Mouse (Mus musculus): ENCODE data around the gene Plekhd1.

Plekhd1 gene

GRCm38 (mm10) chr12:80692269-80692972 lies at the start of gene Plekhd1:
Gene Plekhd1, plus strand, starts transcription at chr12:80692591.
- in situ Hi-C loops (cut with MboI; ENCODE audit: unreplicated experiment in 2 of 2), result no loop called here

DNA sequence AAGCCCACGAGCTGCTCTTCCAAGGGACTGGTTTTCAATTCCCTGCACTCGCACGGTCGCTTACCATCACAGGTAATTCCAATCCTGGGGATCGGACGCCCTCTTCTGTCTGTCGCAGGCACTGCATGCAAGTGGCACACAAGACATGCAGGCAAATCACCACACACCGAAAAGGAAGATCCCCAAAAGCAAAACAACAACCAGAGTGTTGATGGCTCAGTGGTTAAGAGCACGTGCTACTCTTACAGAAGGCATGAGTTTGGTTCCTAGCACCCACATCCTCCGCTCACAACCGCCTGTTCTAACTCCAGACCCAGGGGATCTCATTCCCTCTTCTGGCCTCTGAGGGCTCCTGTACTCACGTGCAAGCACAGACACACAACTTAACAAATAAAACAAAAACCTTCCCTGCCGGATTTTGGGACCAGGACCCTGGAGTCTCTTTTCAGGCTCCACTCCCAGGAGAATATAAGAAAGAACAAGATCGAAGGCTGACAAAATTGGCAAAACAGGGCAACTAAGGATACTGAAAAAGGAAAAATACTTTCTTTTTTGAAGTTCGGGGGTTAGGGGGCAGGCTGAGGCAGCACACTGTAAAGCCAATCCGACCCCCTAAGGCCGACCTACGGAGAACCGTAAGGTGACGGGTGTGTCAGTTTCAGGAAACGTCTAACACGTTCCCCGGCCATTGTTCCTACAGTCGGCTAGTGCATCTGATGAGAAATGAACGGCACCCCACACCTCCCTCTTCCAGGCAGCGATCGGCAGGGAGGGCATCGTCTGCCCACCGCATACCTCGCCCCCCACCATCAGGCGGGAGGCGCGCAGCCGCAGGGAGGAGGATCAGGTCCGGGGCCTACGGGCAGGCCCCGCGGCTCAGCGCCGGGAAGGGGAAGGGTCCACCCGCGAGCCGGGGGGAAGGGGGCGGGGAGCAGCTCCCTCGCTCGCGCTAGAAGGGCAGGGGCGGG lies 49.4 kb upstream of the Plekhd1 start:
- in situ Hi-C loops (cut with MboI; ENCODE audit: unreplicated experiment in 2 of 2), result loop anchor here (10.0 to 25.0 kb wide), 3 partner anchors 178 to 1781 kb away; partner anchors contain the start of genes Atp6v1d (in 1 of the 2), Eif2s1 (in 1 of the 2), Exd2 (in 1 of the 2) and Vti1b (in 1 of the 2)

GRCm38 (mm10) chr12:80643693-80644505 lies 48.5 kb upstream of the Plekhd1 start, which contains the start of the genes Slc39a9 and Erh:
Gene Slc39a9, plus strand, starts transcription at chr12:80643883.
Gene Erh, minus strand, starts transcription at chr12:80644341.
- in situ Hi-C loops (cut with MboI; ENCODE audit: unreplicated experiment in 2 of 2), result loop anchor here (10.0 to 25.0 kb wide), 3 partner anchors 179 to 1782 kb away; partner anchors contain the start of genes Atp6v1d (in 1 of the 2), Eif2s1 (in 1 of the 2), Exd2 (in 1 of the 2) and Vti1b (in 1 of the 2)

DNA sequence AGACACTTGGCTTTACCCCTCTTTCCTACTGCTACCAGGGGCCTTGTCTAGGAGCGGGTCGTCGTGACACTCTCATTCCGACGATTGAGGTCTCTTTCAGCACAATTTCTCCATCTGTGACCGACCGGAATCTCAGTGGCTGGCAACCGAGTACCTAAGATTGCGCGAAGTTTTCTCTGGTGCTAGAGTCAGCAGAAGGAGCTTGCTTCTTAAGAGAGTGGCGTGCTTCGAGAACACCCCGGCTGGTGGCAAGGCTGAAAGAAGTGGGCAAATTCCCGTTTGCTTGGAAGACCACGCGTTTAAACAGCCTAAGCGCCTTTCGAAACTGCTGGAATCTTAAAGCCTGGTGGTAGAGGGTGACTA lies 47.9 kb upstream of the Plekhd1 start:
- in situ Hi-C loops (cut with MboI; ENCODE audit: unreplicated experiment in 2 of 2), result loop anchor here (10.0 to 25.0 kb wide), 3 partner anchors 180 to 1782 kb away; partner anchors contain the start of genes Atp6v1d (in 1 of the 2), Eif2s1 (in 1 of the 2), Exd2 (in 1 of the 2) and Vti1b (in 1 of the 2)

DNA sequence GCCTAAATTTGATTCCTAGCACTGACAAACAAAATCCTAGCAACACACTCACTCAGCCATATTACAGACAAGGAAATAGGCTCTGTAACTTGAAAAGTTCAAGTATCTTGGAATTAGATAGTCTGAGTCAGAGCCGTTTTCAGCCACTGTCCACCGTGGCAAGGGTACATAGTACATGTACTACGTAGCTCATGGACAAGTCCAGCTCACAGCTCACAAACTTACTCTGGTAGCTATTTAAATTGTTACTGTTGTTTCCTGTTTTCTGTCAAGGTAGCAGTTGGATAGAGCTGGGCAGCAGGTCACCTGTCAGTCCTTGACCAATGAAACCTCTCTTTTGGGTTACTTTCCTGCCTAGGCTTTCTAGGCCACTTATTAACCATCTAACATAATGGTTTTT lies 46.0 kb upstream of the Plekhd1 start:
- in situ Hi-C loops (cut with MboI; ENCODE audit: unreplicated experiment in 2 of 2), result loop anchor here (10.0 to 25.0 kb wide), 3 partner anchors 182 to 1784 kb away; partner anchors contain the start of genes Atp6v1d (in 1 of the 2), Eif2s1 (in 1 of the 2), Exd2 (in 1 of the 2) and Vti1b (in 1 of the 2)

DNA sequence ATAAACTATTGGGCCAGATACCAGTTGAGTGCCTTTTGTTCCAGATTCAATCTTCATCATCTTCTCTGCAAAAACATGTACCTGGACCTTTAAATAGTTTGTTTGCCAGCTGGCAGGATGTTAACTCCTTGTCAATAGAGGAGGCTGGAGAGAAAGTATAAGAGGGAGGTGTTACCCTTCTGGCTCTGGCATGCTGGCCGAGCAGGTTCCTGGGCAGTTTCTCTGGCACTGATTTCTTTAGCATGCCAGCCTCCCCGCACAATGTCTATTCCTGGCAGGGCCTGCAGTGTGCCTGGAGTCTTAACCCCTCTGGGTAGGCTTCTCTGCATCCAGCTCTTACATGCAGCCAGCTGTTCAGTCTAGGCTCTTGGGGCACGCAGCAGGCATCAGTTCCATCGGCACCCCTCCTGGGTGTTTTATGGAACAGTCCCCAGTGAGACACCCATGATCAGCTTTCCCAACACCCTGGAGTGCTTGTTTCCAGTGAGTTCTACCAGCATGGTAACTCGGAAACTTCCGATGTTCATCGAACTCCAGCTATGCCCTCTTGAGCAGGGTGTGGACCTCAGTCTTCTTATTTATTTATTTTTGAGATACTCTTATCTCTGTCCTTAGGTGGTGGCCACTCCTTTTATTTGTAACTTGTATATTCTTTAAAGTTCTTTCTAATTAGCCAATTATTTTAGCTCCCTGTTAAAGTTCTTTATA lies 38.3 kb upstream of the Plekhd1 start:
- in situ Hi-C loops (cut with MboI; ENCODE audit: unreplicated experiment in 2 of 2), result no loop called here

- in situ Hi-C loops (cut with MboI; ENCODE audit: unreplicated experiment in 2 of 2), result no loop called here
Measured at GRCm38 (mm10) chr12:80654659-80655025, 37.7 kb upstream of the Plekhd1 start.

DNA sequence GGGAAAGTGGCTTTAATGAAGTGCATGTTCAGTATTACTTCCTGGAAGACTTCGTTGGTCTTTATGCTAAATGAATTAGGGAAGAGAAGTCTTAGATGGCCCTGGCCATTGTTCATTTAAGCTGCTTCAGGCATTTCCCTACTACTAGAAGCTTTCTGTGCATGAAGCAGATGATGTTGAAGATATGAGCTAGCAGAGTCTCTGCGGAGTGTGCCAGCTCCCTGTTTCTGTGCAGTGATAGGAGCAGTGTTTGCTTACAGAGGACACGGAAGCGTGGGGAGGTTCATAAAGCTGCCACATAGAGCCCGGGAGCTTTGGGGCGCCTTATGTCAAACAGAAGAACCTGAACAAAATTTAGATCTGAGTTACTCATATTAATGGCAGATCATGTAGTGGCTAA lies 33.7 kb upstream of the Plekhd1 start:
- in situ Hi-C loops (cut with MboI; ENCODE audit: unreplicated experiment in 2 of 2), result no loop called here

GRCm38 (mm10) chr12:80662322-80662721 lies 30.1 kb upstream of the Plekhd1 start:
- in situ Hi-C loops (cut with MboI; ENCODE audit: unreplicated experiment in 2 of 2), result loop anchor here in 1 of 2 experiments (10.0 kb wide), 1 partner anchor 508 kb away; no protein-coding TSS in a partner anchor

DNA sequence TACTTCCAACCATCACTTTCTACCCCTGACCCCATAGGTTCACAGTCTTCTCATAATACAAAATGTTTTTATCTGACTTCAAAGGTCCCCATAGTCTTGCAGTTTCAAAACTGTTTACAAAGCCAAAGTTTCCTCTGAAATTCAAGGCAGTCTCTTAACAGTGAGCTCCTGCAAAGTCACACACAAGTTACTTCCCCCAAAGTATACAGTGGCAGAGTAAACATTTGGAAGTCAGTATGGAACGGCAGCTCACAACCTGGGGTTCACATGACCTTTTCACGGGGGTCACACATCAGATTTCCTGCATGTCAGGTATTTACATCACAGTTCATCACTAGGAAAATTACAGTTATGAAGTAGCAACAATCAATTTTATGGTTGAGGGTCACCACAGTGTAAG lies 28.5 kb upstream of the Plekhd1 start:
- in situ Hi-C loops (cut with MboI; ENCODE audit: unreplicated experiment in 2 of 2), result loop anchor here in 1 of 2 experiments (10.0 kb wide), 1 partner anchor 509 kb away; no protein-coding TSS in a partner anchor

GRCm38 (mm10) chr12:80668391-80668790 lies 24.0 kb upstream of the Plekhd1 start:
- in situ Hi-C loops (cut with MboI; ENCODE audit: unreplicated experiment in 2 of 2), result loop anchor here in 1 of 2 experiments (10.0 kb wide), 1 partner anchor 514 kb away; no protein-coding TSS in a partner anchor

- in situ Hi-C loops (cut with MboI; ENCODE audit: unreplicated experiment in 2 of 2), result no loop called here
Measured at GRCm38 (mm10) chr12:80673170-80673569, 19.2 kb upstream of the Plekhd1 start.

DNA sequence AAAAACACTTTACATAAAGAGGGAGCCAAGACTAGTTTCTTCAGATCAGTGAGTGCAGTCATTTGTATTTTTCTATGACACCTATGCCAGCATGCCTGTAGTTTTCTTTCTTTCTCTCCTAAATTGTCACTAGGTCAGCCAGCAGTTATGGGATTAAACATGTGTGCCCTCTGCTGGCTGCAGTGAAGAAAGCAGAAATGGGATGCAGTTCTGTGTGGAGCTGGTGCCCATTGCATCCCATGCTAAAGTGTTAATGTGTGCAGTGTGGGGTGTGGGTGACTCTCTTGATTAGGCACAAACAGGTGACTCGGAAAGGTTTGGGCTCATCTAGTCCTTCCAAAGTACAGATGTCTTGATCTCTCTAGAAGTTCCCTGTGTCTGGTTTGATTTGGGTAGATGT lies 11.1 kb upstream of the Plekhd1 start:
- in situ Hi-C loops (cut with MboI; ENCODE audit: unreplicated experiment in 2 of 2), result loop anchor here (5.0 kb wide), 1 partner anchor 36 kb away; no protein-coding TSS in a partner anchor

DNA sequence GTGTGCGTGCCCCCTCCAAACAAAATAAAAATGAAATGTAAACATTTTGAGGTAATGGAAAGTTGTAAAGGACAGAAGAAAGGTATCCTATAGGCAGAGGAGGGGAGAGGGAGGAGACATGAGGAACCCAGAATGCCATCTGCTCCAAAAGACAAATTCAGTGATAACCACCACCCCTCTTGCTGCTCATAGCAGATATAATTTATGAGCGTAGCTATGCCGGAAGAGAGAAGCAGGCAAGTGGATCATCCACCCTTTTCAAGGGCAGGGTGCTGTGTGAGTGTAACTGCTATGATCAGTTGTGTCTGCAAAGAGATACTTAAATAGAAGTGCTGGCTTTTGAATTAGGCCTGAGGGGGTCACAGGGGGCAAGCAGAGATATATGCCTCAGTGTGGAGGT lies 8.8 kb upstream of the Plekhd1 start:
- in situ Hi-C loops (cut with MboI; ENCODE audit: unreplicated experiment in 2 of 2), result loop anchor here (5.0 kb wide), 1 partner anchor 34 kb away; no protein-coding TSS in a partner anchor

DNA sequence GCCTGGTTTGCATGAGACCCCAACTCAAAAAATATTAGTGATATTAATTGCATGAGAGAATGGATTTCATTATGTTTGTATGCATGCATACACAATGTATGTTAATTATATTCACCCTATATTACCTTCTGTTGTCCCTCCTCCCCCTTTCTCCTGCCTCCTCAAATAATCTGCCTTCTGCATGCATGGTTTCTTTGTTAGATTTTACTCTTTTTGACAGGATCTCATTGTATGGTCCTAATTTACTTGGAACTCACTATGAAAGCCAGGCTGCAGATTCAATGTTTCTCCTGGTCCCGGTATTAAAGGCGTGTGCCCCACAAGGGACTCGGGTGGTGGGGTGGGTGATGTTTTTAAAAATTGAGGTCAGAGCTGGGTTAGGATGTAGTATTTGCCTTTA lies 8.1 kb upstream of the Plekhd1 start:
- in situ Hi-C loops (cut with MboI; ENCODE audit: unreplicated experiment in 2 of 2), result loop anchor here (5.0 kb wide), 1 partner anchor 33 kb away; no protein-coding TSS in a partner anchor

- in situ Hi-C loops (cut with MboI; ENCODE audit: unreplicated experiment in 2 of 2), result no loop called here
Measured at GRCm38 (mm10) chr12:80687788-80688211, 4.6 kb upstream of the Plekhd1 start.

- in situ Hi-C loops (cut with MboI; ENCODE audit: unreplicated experiment in 2 of 2), result no loop called here
Measured at GRCm38 (mm10) chr12:80689696-80690095, 2.7 kb upstream of the Plekhd1 start.

DNA sequence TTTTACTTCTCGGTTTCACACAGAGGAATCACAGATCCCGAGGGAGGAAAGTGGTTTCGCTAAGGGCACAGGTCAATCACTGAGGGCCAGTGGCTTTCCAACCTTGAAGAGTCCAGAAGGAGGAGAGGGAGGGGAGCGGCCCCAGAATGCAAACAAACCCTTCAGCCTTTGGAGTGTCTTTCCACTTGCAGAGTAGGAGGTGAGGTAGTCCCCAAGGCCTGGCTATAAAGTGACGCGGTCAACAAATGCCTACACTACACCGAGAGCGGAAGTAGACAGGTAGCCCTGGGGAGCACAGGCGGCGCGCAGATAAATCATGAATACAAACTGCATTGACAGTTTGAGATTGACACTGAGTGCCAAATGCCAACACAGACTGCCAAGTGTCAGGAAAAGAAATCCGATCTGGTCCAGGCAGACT lies 710 bp upstream of the Plekhd1 start:
- in situ Hi-C loops (cut with MboI; ENCODE audit: unreplicated experiment in 2 of 2), result no loop called here

DNA sequence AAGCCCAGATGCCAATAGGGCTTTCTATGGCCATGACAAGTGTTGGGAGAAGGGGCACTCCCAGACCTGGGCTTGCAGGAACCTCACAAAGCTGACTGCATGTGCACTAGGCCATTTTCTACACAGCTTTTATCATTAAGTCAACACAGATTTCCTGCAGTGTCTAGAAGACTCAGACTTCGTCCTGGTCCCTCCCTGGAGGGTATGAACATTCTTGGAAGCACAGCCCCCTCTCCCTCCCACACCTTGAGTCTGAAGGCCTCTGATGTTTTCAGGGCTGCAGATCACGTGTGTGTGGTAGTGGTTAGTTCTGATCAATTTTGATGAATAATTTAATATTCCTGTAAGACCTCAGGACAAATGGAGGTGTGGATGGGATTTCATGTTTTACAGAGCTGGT lies 1.3 kb downstream of the Plekhd1 start:
- in situ Hi-C loops (cut with MboI; ENCODE audit: unreplicated experiment in 2 of 2), result no loop called here

Measured in v-Abl transformed pro-B cells (cell line).